Mouse (Mus musculus): ENCODE data around the gene Bcl2l11. TPM values are rescaled to one million over a fixed set of nuclear protein-coding genes. Genes with fewer than 3 reads are reported as not detected.
A peak's percentile ranks its signal among the peaks of the same experiment; 100 is the strongest.

The Bcl2l11 gene
- total and polyA plus RNA-seq, 3 experiments = 10.9 to 19.9 (median 13.5) TPM

GRCm38 (mm10) chr2:128163177-128163576, 37.3 kb downstream of the Bcl2l11 start:
- no peak overlapping the region for H3K4me3 ChIP-seq
- H3K9ac ChIP-seq (ENCODE audit: low read depth, low read length) = no peak overlapping the region
- DNase-seq = no peak
- intact Hi-C loops (cut with DNase I) = no loop called here
- H3K4me1 ChIP-seq (ENCODE audit: control insufficient read depth, insufficient read depth, low read length) = peaks cover 2% of the 10 kb centered on the region
- no peaks in the 10 kb centered on the region for H3K79me2 ChIP-seq (replicated peaks; ENCODE audit: control insufficient read depth, insufficient read depth, low read length)
- TF ChIP-seq CTCF (IDR thresholded peaks at IDR 0.05) = no peak
- TF ChIP-seq EP300 (IDR thresholded peaks at IDR 0.05; ENCODE audit: insufficient read depth, low read depth, low read length) = no peak
- no peak for TF ChIP-seq POLR2A (IDR thresholded peaks at IDR 0.05; ENCODE audit: insufficient read depth, low read depth, low read length)
- 56% methylated on average over 8 of the region's 8 CpGs for WGBS
- no peak overlapping the region for H3K27ac ChIP-seq
- H3K27me3 ChIP-seq (ENCODE audit: control insufficient read depth, insufficient read depth, low read length) = no peaks in the 10 kb centered on the region
- H3K36me3 ChIP-seq (ENCODE audit: control insufficient read depth, insufficient read depth, low read length) = no peaks in the 10 kb centered on the region

- WGBS = 54% methylated on average over 13 of the region's 13 CpGs
- no peaks in the 10 kb centered on the region for H3K36me3 ChIP-seq (ENCODE audit: control insufficient read depth, insufficient read depth, low read length)
- TF ChIP-seq POLR2A (IDR thresholded peaks at IDR 0.05; ENCODE audit: insufficient read depth, low read depth, low read length) (no peak), CTCF (IDR thresholded peaks at IDR 0.05) (peak; percentile 20; the same call in 1 of the 2 replicates), EP300 (IDR thresholded peaks at IDR 0.05; ENCODE audit: insufficient read depth, low read depth, low read length) (no peak)
- no peaks in the 10 kb centered on the region for H3K79me2 ChIP-seq (replicated peaks; ENCODE audit: control insufficient read depth, insufficient read depth, low read length)
- H3K9ac ChIP-seq (ENCODE audit: low read depth, low read length) = no peak overlapping the region
- no peak overlapping the region for H3K4me3 ChIP-seq
- peak overlapping the region; percentile 31; the same call in 1 of the 2 replicates for H3K27ac ChIP-seq
- DNase-seq = peak in 1 of 2 experiments; percentile 39
- no peaks in the 10 kb centered on the region for H3K27me3 ChIP-seq (ENCODE audit: control insufficient read depth, insufficient read depth, low read length)
- intact Hi-C loops (cut with DNase I) = no loop called here
- H3K4me1 ChIP-seq (ENCODE audit: control insufficient read depth, insufficient read depth, low read length) = peaks cover under 1% of the 10 kb centered on the region
Measured at GRCm38 (mm10) chr2:128166623-128167423, 41.0 kb downstream of the Bcl2l11 start.

- WGBS = 91% methylated on average over 12 of the region's 12 CpGs
- intact Hi-C loops (cut with DNase I) = no loop called here
- H3K79me2 ChIP-seq (replicated peaks; ENCODE audit: control insufficient read depth, insufficient read depth, low read length) = no peaks in the 10 kb centered on the region
- H3K9ac ChIP-seq (ENCODE audit: low read depth, low read length) = no peak overlapping the region
- no peaks in the 10 kb centered on the region for H3K4me1 ChIP-seq (ENCODE audit: control insufficient read depth, insufficient read depth, low read length)
- no peak for DNase-seq
- H3K36me3 ChIP-seq (ENCODE audit: control insufficient read depth, insufficient read depth, low read length) = no peaks in the 10 kb centered on the region
- no peak overlapping the region for H3K27ac ChIP-seq
- TF ChIP-seq CTCF (IDR thresholded peaks at IDR 0.05) = no peak
- no peak for TF ChIP-seq EP300 (IDR thresholded peaks at IDR 0.05; ENCODE audit: insufficient read depth, low read depth, low read length)
- no peak for TF ChIP-seq POLR2A (IDR thresholded peaks at IDR 0.05; ENCODE audit: insufficient read depth, low read depth, low read length)
- no peaks in the 10 kb centered on the region for H3K27me3 ChIP-seq (ENCODE audit: control insufficient read depth, insufficient read depth, low read length)
- no peak overlapping the region for H3K4me3 ChIP-seq
Measured at GRCm38 (mm10) chr2:128167930-128168329, 42.1 kb downstream of the Bcl2l11 start.

DNA sequence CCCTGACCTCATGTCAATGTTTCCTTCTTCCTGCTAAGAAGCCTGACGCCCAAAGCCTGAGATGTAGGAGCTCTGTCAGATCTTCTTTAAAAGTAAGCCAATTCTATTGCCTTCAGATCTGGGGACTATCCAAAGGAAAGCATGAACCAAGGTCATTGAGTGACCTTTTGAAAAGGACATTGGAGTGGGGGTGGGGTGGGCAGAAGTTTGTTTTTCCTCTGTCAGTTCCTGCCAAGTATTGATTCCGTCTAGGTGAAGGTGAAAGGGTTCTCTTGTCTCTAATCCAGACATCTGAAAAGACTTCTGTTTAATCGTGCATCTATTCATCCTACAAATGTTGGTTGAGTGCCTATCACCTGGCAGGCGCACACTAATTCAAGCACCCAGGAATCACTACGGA, 43.6 kb downstream of the Bcl2l11 start:
- H3K79me2 ChIP-seq (replicated peaks; ENCODE audit: control insufficient read depth, insufficient read depth, low read length) = no peaks in the 10 kb centered on the region
- no peaks in the 10 kb centered on the region for H3K36me3 ChIP-seq (ENCODE audit: control insufficient read depth, insufficient read depth, low read length)
- H3K9ac ChIP-seq (ENCODE audit: low read depth, low read length) = no peak overlapping the region
- 73% methylated on average over 5 of the region's 5 CpGs for WGBS
- no peaks in the 10 kb centered on the region for H3K4me1 ChIP-seq (ENCODE audit: control insufficient read depth, insufficient read depth, low read length)
- H3K27ac ChIP-seq = no peak overlapping the region
- no peak overlapping the region for H3K4me3 ChIP-seq
- intact Hi-C loops (cut with DNase I) = no loop called here
- TF ChIP-seq CTCF (IDR thresholded peaks at IDR 0.05) = no peak
- no peak for TF ChIP-seq POLR2A (IDR thresholded peaks at IDR 0.05; ENCODE audit: insufficient read depth, low read depth, low read length)
- TF ChIP-seq EP300 (IDR thresholded peaks at IDR 0.05; ENCODE audit: insufficient read depth, low read depth, low read length) = no peak
- no peaks in the 10 kb centered on the region for H3K27me3 ChIP-seq (ENCODE audit: control insufficient read depth, insufficient read depth, low read length)
- no peak for DNase-seq

DNA sequence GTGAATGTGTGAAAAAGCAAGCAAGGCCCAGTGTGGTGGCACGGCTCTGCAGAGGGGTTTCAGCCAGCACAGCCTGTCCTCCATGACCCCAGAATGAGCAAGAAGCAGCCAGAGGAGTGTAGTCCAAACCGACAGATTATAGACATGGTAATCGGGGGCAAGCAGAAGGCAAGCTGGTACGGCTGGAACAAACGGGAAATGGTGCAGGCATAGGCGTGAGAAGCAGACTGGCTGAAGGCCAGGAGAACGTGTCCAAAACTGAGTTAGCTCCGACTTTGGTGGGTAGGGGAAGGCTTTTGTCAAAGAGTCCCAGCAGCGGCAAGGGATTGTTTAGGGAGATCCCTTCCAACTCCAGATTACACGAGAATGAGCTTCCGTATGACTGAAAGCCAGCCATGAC, 44.1 kb downstream of the Bcl2l11 start:
- Histone ChIP-seq H3K36me3 (ENCODE audit: control insufficient read depth, insufficient read depth, low read length) (no peaks in the 10 kb centered on the region), H3K27ac (no peak overlapping the region), H3K4me1 (ENCODE audit: control insufficient read depth, insufficient read depth, low read length) (no peaks in the 10 kb centered on the region), H3K4me3 (no peak overlapping the region), H3K27me3 (ENCODE audit: control insufficient read depth, insufficient read depth, low read length) (no peaks in the 10 kb centered on the region), H3K9ac (ENCODE audit: low read depth, low read length) (no peak overlapping the region), H3K79me2 (replicated peaks; ENCODE audit: control insufficient read depth, insufficient read depth, low read length) (no peaks in the 10 kb centered on the region)
- no peak for DNase-seq
- WGBS = 60% methylated on average over 11 of the region's 11 CpGs
- intact Hi-C loops (cut with DNase I) = no loop called here
- no peak for TF ChIP-seq POLR2A (IDR thresholded peaks at IDR 0.05; ENCODE audit: insufficient read depth, low read depth, low read length)
- TF ChIP-seq CTCF (IDR thresholded peaks at IDR 0.05) = no peak
- no peak for TF ChIP-seq EP300 (IDR thresholded peaks at IDR 0.05; ENCODE audit: insufficient read depth, low read depth, low read length)

DNA sequence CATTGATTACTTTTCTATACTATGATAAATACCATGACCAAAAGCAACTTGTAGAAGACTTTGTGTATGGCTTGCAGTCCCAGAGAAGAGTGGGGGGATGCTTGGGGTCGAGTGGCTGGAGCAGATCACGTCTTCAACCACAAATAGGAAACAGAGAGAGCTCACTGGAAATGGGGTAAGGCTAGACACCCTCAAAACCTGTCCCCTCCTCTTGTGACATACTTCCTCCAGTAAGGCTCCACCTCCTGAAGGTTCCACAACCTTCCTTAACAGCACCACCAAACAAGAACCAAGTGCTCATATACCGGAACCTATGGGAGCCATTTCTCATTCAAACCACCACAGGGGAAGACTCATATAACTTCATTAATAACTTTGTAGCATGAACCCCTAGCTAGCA, 44.8 kb downstream of the Bcl2l11 start:
- no peak overlapping the region for H3K27ac ChIP-seq
- no peak overlapping the region for H3K4me3 ChIP-seq
- WGBS = 97% methylated on average over 3 of the region's 3 CpGs
- DNase-seq = no peak
- H3K4me1 ChIP-seq (ENCODE audit: control insufficient read depth, insufficient read depth, low read length) = no peaks in the 10 kb centered on the region
- no peaks in the 10 kb centered on the region for H3K27me3 ChIP-seq (ENCODE audit: control insufficient read depth, insufficient read depth, low read length)
- H3K79me2 ChIP-seq (replicated peaks; ENCODE audit: control insufficient read depth, insufficient read depth, low read length) = no peaks in the 10 kb centered on the region
- intact Hi-C loops (cut with DNase I) = no loop called here
- H3K36me3 ChIP-seq (ENCODE audit: control insufficient read depth, insufficient read depth, low read length) = no peaks in the 10 kb centered on the region
- H3K9ac ChIP-seq (ENCODE audit: low read depth, low read length) = no peak overlapping the region
- TF ChIP-seq POLR2A (IDR thresholded peaks at IDR 0.05; ENCODE audit: insufficient read depth, low read depth, low read length) (no peak), EP300 (IDR thresholded peaks at IDR 0.05; ENCODE audit: insufficient read depth, low read depth, low read length) (no peak), CTCF (IDR thresholded peaks at IDR 0.05) (no peak)
